Mouse (Mus musculus) forebrain, embryonic 13.5 days (tissue): ENCODE measurements around the gene Cbfb. TPM values are rescaled to one million over a fixed set of nuclear protein-coding genes. Genes with fewer than 3 reads are reported as not detected.

Experiments used
- ATAC-seq: fragments of 200-750 bp; cut with Nextera tagmentation; 2 replicates; pipeline ENCODE4 v1.8.0; 2017
- H3K27ac ChIP-seq: fragments of 300-500 bp; sonication (generic); 2 replicates; pipeline ENCODE4 v1.5.1; 2015; ENCODE audit warnings: inconsistent platforms, mild to moderate bottlenecking, moderate library complexity
- H3K27me3 ChIP-seq: fragments of 300-500 bp; sonication (generic); 2 replicates; pipeline ENCODE4 v1.6.1; 2015; ENCODE audit warnings: mild to moderate bottlenecking, inconsistent platforms
- H3K36me3 ChIP-seq: fragments of 300-500 bp; sonication (generic); 2 replicates; pipeline ENCODE4 v1.6.1; 2015; ENCODE audit warnings: mild to moderate bottlenecking, inconsistent platforms; ENCODE audit not compliant: poor library complexity, severe bottlenecking
- H3K4me1 ChIP-seq: fragments of 300-500 bp; sonication (generic); 2 replicates; pipeline ENCODE4 v1.6.1; 2015; ENCODE audit warnings: inconsistent platforms
- H3K4me2 ChIP-seq: fragments of 300-500 bp; sonication (generic); 2 replicates; pipeline ENCODE4 v1.6.1; 2015; ENCODE audit warnings: inconsistent platforms, mild to moderate bottlenecking, moderate library complexity
- H3K4me3 ChIP-seq: fragments of 300-500 bp; sonication (generic); 2 replicates; pipeline ENCODE4 v1.5.1; 2015; ENCODE audit warnings: mild to moderate bottlenecking, inconsistent platforms
- H3K9ac ChIP-seq: fragments of 300-500 bp; sonication (generic); 2 replicates; pipeline ENCODE4 v1.6.1; 2015; ENCODE audit warnings: mild to moderate bottlenecking, inconsistent platforms
- H3K9me3 ChIP-seq: fragments of 300-500 bp; sonication (generic); replicated peaks from 2 replicates; pipeline ENCODE4 v1.6.1; 2016; ENCODE audit warnings: inconsistent platforms
- WGBS: fragments of 180-500 bp; shearing (Covaris S2); methylation state at CpG from one replicate; pipeline ENCODE4 v1.1.7; 2015; 5-methylcytosine and 5-hydroxymethylcytosine counted together
- polyA plus RNA-seq: library from polyadenylated mRNA; unstranded; fragments of >200 nt; fragmentation: Nextera tagmentation; extraction: Ambion mirVana; gene quantifications from 2 replicates; pipeline ENCODE4 v1.2.1, GENCODE M21; 2015

The Cbfb gene
- 38.3 and 40.1 TPM in 2 replicates for polyA plus RNA-seq

DNA sequence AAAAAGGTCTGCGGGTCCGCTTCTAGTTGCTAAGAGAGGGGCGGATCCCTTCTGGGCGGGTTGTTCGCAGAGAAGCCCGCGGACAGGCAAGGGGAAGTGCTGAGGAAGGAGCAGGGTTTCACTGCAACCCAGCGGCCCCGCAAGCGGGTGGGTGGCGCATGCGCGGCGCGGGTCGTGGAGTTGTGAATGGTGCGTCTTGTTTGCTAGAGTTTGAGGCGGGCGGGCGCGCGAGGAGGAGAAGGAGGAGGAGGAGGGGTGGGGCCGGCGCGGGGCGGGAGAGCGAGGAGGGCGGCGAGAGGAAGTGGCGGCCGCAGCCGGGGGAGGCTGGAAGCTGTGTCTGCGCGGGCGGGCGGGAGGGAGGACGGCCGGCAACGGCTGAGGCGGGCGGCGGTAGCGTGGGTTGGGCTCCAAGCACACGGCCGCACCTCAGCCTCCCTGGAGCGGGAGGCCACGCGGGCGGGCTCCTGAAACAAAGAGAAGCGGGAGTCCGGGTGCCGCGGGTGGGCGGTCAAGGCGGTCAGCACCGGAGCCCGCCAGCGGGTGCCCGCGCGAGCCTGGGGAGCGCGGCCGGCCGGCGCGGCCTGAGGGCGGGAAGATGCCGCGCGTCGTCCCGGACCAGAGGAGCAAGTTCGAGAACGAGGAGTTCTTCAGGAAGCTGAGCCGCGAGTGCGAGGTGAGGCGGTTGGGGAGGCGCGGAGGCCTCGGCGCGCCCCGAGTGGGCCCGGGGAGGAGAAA lies at the start of gene Cbfb:
Gene Cbfb (plus strand): TSS at position 294 of the 735 bp plus-strand sequence.
- peak; percentile 96 for ATAC-seq
- 0% methylated on average over 47 of the region's 86 CpGs for WGBS
- H3K27ac ChIP-seq, result peak within 1 kb of the TSS; percentile 94
- H3K27me3 ChIP-seq, result no peaks in the 10 kb centered on the region
- peak within 1 kb of the TSS; percentile 65 for H3K4me2 ChIP-seq
- no peaks in the 10 kb centered on the region for H3K9me3 ChIP-seq
- H3K9ac ChIP-seq, result peak within 1 kb of the TSS; percentile 93
- H3K4me3 ChIP-seq, result peak within 1 kb of the TSS; percentile 90
- no peaks in the 10 kb centered on the region for H3K36me3 ChIP-seq
- H3K4me1 ChIP-seq, result peaks cover 22% of the 10 kb centered on the region

GRCm38 (mm10) chr8:105129864-105130263 lies 40.6 kb upstream of the Cbfb start:
- no peak for ATAC-seq
- no peak overlapping the region for H3K27ac ChIP-seq
- H3K27me3 ChIP-seq, result no peaks in the 10 kb centered on the region
- no peak overlapping the region for H3K9ac ChIP-seq
- H3K4me2 ChIP-seq, result no peak overlapping the region
- H3K4me3 ChIP-seq, result no peak overlapping the region
- no peaks in the 10 kb centered on the region for H3K4me1 ChIP-seq
- no peaks in the 10 kb centered on the region for H3K9me3 ChIP-seq
- no peaks in the 10 kb centered on the region for H3K36me3 ChIP-seq
- WGBS, result 92% methylated on average over 9 of the region's 9 CpGs

DNA sequence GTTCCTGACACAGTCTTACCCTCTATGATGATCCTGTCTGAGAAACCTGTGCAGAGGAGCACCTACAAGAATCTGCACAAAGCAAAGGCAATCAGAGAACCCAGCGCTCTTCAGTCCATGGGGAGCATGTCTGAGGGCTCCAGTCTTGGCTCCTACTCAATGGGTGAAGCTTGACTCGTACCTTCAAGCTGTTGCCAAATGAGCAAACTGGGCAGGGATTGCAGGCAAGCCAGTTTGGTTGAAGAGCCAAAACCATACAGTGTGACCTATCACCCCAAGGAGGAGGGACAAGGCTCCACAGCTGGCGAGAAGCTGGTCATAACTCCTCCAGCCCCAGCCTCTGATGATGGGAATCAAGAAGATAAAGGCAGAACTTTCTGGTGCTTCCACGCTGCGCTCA lies 39.0 kb upstream of the Cbfb start, which contains the start of gene Ces4a:
Gene Ces4a (plus strand): TSS at position 292 of the 400 bp plus-strand sequence.
- H3K4me1 ChIP-seq, result no peaks in the 10 kb centered on the region
- H3K27ac ChIP-seq, result no peak within 1 kb of the TSS
- ATAC-seq, result no peak
- no peak within 1 kb of the TSS for H3K4me3 ChIP-seq
- H3K36me3 ChIP-seq, result no peaks in the 10 kb centered on the region
- H3K27me3 ChIP-seq, result no peaks in the 10 kb centered on the region
- H3K9ac ChIP-seq, result no peak within 1 kb of the TSS
- WGBS, result 88% methylated on average over 5 of the region's 5 CpGs
- no peak within 1 kb of the TSS for H3K4me2 ChIP-seq
- H3K9me3 ChIP-seq, result no peaks in the 10 kb centered on the region

- ATAC-seq, result no peak
These were observed 32.1 kb upstream of the Cbfb start for GRCm38 (mm10) chr8:105138423-105138822.

DNA sequence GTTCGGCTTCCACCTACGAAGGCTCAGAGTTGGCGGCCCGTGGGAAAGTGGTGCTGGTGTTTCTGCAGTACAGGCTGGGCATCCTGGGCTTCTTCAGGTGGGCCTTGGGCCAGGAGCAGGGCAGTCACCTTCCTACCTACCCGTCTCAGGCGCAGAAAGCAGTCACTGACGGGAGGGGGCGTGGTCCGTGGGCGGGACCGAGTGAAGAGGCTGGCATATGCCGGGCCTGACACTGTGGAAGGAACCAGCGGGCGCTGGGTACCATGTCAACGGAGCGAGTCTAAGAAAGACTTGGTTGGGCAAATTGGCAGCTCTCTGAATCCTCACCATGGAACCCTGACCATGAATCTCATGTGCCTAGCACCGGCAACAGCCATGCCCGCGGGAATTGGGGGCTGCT lies 28.1 kb upstream of the Cbfb start:
- no peak for ATAC-seq

More at GRCm38 (mm10) chr8:105138423-105138822, 32.1 kb upstream of the Cbfb start:
- H3K9me3 ChIP-seq, result no peaks in the 10 kb centered on the region
- no peak overlapping the region for H3K4me2 ChIP-seq
- H3K27ac ChIP-seq, result no peak overlapping the region
- H3K36me3 ChIP-seq, result no peaks in the 10 kb centered on the region
- H3K4me3 ChIP-seq, result no peak overlapping the region
- no peak overlapping the region for H3K9ac ChIP-seq
- WGBS, result 24% methylated on average over 4 of the region's 4 CpGs
- H3K4me1 ChIP-seq, result no peaks in the 10 kb centered on the region
- H3K27me3 ChIP-seq, result no peaks in the 10 kb centered on the region

DNA sequence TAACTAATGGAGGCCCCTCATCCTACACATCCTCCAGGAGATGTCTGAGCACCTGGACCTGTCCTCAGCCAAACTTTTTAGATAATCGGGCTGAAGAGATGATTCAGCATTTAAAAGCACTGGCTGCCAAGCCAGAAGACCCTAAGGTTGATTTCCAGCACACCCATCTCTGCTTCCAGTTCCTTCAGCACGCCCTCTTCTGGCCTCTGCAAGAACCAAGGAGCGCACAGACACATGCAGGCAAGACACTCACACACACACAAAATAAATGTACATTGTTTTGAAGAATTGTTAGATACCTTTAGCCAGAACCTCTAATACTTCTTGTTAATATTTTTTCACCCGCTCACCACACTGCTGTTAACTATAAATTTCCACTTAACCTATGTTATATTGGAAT lies 18.8 kb upstream of the Cbfb start:
- Histone ChIP-seq H3K36me3 (no peaks in the 10 kb centered on the region), H3K27me3 (no peaks in the 10 kb centered on the region), H3K9ac (no peak overlapping the region), H3K9me3 (no peaks in the 10 kb centered on the region), H3K4me2 (no peak overlapping the region), H3K4me1 (peaks cover 28% of the 10 kb centered on the region), H3K4me3 (no peak overlapping the region), H3K27ac (no peak overlapping the region)
- no peak for ATAC-seq
- WGBS, result 70% methylated on average over 4 of the region's 4 CpGs

More for the DNA sequence above, 28.1 kb upstream of the Cbfb start:
- H3K36me3 ChIP-seq, result no peaks in the 10 kb centered on the region
- H3K4me3 ChIP-seq, result no peak overlapping the region
- no peaks in the 10 kb centered on the region for H3K4me1 ChIP-seq
- WGBS, result 30% methylated on average over 19 of the region's 19 CpGs
- no peaks in the 10 kb centered on the region for H3K9me3 ChIP-seq
- no peaks in the 10 kb centered on the region for H3K27me3 ChIP-seq
- H3K9ac ChIP-seq, result no peak overlapping the region
- no peak overlapping the region for H3K4me2 ChIP-seq
- no peak overlapping the region for H3K27ac ChIP-seq

DNA sequence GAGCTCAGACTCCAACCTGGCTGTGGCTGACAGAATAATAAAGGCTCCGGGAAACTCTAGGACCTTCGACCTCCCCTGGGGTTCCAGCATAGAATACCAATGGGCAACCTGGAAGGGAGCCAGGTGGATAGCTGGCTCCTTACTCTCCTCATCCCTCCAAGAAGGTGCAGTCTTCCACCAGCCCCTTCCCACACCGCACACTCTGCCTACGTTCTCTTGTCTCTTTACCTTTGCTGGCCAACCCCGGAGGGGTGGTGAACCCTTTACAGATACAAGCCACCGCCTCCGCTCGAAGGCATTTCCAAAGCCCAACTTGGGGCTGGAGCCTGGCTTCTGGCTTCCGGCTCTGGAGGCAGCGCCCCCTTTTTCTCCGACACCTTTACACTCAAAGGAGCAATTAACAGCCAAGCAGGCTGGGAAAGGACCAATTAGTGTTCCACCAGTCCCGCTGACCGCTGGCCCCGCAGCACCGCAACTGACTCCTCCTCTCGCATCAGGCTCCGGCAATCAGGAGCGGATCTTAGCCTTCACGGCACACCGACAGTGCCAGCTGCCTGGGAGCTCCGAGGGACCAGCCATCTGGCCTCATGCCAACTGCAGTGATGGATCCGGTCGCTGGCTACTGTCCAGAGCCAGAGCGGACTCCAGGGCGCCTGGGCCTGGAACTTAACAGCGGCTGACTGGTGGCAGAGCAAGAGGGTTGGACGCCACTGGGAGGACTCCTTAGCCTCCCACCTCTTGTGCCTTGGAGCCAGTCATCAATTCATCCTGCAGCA lies 17.7 kb upstream of the Cbfb start:
- H3K27ac ChIP-seq, result peak overlapping the region; percentile 63
- no peaks in the 10 kb centered on the region for H3K9me3 ChIP-seq
- H3K4me3 ChIP-seq, result peak overlapping the region; percentile 32
- WGBS, result under 1% methylated on average over 27 of the region's 27 CpGs
- no peaks in the 10 kb centered on the region for H3K27me3 ChIP-seq
- ATAC-seq, result peak; percentile 88
- H3K9ac ChIP-seq, result peak overlapping the region; percentile 40
- H3K36me3 ChIP-seq, result no peaks in the 10 kb centered on the region
- H3K4me2 ChIP-seq, result peak overlapping the region; percentile 55
- peaks cover 28% of the 10 kb centered on the region for H3K4me1 ChIP-seq

GRCm38 (mm10) chr8:105154316-105154715 lies 16.2 kb upstream of the Cbfb start:
- H3K4me3 ChIP-seq, result no peak overlapping the region
- H3K27me3 ChIP-seq, result no peaks in the 10 kb centered on the region
- no peak overlapping the region for H3K9ac ChIP-seq
- no peak overlapping the region for H3K27ac ChIP-seq
- H3K4me2 ChIP-seq, result no peak overlapping the region
- no peaks in the 10 kb centered on the region for H3K9me3 ChIP-seq
- peaks cover 28% of the 10 kb centered on the region for H3K4me1 ChIP-seq
- H3K36me3 ChIP-seq, result no peaks in the 10 kb centered on the region
- 96% methylated on average over 5 of the region's 5 CpGs for WGBS
- ATAC-seq, result no peak

GRCm38 (mm10) chr8:105155091-105155745 lies 15.3 kb upstream of the Cbfb start:
- peaks cover 28% of the 10 kb centered on the region for H3K4me1 ChIP-seq
- H3K4me2 ChIP-seq, result no peak overlapping the region
- no peak overlapping the region for H3K4me3 ChIP-seq
- no peak overlapping the region for H3K9ac ChIP-seq
- H3K9me3 ChIP-seq, result no peaks in the 10 kb centered on the region
- 80% methylated on average over 6 of the region's 6 CpGs for WGBS
- H3K27me3 ChIP-seq, result no peaks in the 10 kb centered on the region
- no peaks in the 10 kb centered on the region for H3K36me3 ChIP-seq
- peak; percentile 14; the same call in 1 of the 2 replicates for ATAC-seq
- H3K27ac ChIP-seq, result peak overlapping the region; percentile 51

- H3K27ac ChIP-seq, result no peak overlapping the region
- peaks cover 20% of the 10 kb centered on the region for H3K4me1 ChIP-seq
- ATAC-seq, result no peak
- no peaks in the 10 kb centered on the region for H3K36me3 ChIP-seq
- H3K27me3 ChIP-seq, result no peaks in the 10 kb centered on the region
- H3K4me2 ChIP-seq, result no peak overlapping the region
- H3K4me3 ChIP-seq, result no peak overlapping the region
- 57% methylated on average over 10 of the region's 10 CpGs for WGBS
- no peaks in the 10 kb centered on the region for H3K9me3 ChIP-seq
- H3K9ac ChIP-seq, result no peak overlapping the region
These were observed 12.9 kb upstream of the Cbfb start for GRCm38 (mm10) chr8:105157555-105157954.

- WGBS, result 84% methylated on average over 3 of the region's 3 CpGs
- H3K9me3 ChIP-seq, result no peaks in the 10 kb centered on the region
- no peak overlapping the region for H3K9ac ChIP-seq
- H3K4me3 ChIP-seq, result no peak overlapping the region
- H3K27me3 ChIP-seq, result no peaks in the 10 kb centered on the region
- H3K27ac ChIP-seq, result no peak overlapping the region
- ATAC-seq, result no peak
- peaks cover 15% of the 10 kb centered on the region for H3K4me1 ChIP-seq
- H3K36me3 ChIP-seq, result no peaks in the 10 kb centered on the region
- H3K4me2 ChIP-seq, result no peak overlapping the region
These were observed 12.4 kb upstream of the Cbfb start for GRCm38 (mm10) chr8:105158084-105158483.

GRCm38 (mm10) chr8:105161121-105161652 lies 9.3 kb upstream of the Cbfb start:
- Histone ChIP-seq H3K4me1 (peaks cover 9% of the 10 kb centered on the region), H3K9me3 (no peaks in the 10 kb centered on the region), H3K4me2 (no peak overlapping the region), H3K4me3 (no peak overlapping the region), H3K27me3 (no peaks in the 10 kb centered on the region), H3K36me3 (no peaks in the 10 kb centered on the region), H3K9ac (no peak overlapping the region), H3K27ac (no peak overlapping the region)
- WGBS, result 79% methylated on average over 3 of the region's 3 CpGs
- no peak for ATAC-seq
